Mouse (Mus musculus) stomach, embryonic 16.5 days (tissue): ENCODE data around the gene Rab11b. TPM values are rescaled to one million over a fixed set of nuclear protein-coding genes. Genes with fewer than 3 reads are reported as not detected.
A peak's percentile ranks its signal among the peaks of the same experiment; 100 is the strongest.

Experiments used
- ATAC-seq: fragments of 200-750 bp; cut with Nextera tagmentation; 2 replicates; pipeline ENCODE4 v1.8.0; 2017; ENCODE audit warnings: moderate number of reproducible peaks, moderate TSS enrichment; ENCODE audit not compliant: insufficient read depth, low FRiP score
- H3K27ac ChIP-seq: fragments of 300-500 bp; sonication (generic); 2 replicates; pipeline ENCODE4 v1.5.1; 2014; ENCODE audit warnings: low read length
- H3K27me3 ChIP-seq: fragments of 300-500 bp; sonication (generic); 2 replicates; pipeline ENCODE4 v1.6.1; 2014; ENCODE audit warnings: low read length, control low read depth, mixed read lengths; ENCODE audit not compliant: control insufficient read depth, insufficient read depth
- H3K36me3 ChIP-seq: fragments of 300-500 bp; sonication (generic); 2 replicates; pipeline ENCODE4 v1.6.1; 2014; ENCODE audit warnings: low read length; ENCODE audit not compliant: control insufficient read depth, insufficient read depth
- H3K4me1 ChIP-seq: fragments of 300-500 bp; sonication (generic); 2 replicates; pipeline ENCODE4 v1.6.1; 2014; ENCODE audit warnings: low read length, control low read depth, mixed read lengths; ENCODE audit not compliant: control insufficient read depth, insufficient read depth
- H3K4me2 ChIP-seq: fragments of 300-500 bp; sonication (generic); 2 replicates; pipeline ENCODE4 v1.6.1; 2014; ENCODE audit warnings: low read depth, low read length, mixed read lengths
- H3K4me3 ChIP-seq: fragments of 300-500 bp; sonication (generic); replicated peaks from 2 replicates; pipeline ENCODE4 v1.5.1; 2014; ENCODE audit warnings: mild to moderate bottlenecking, low read length
- H3K9ac ChIP-seq: fragments of 300-500 bp; sonication (generic); 2 replicates; pipeline ENCODE4 v1.6.1; 2014; ENCODE audit warnings: low read length
- H3K9me3 ChIP-seq: fragments of 300-500 bp; sonication (generic); replicated peaks from 2 replicates; pipeline ENCODE4 v1.6.1; 2016; ENCODE audit warnings: low read length, control low read depth; ENCODE audit not compliant: control insufficient read depth
- WGBS: fragments of 180-500 bp; shearing (Covaris S2); extraction: QIAGEN DNeasy Blood & Tissue Kit; methylation state at CpG from one replicate; pipeline ENCODE4 v1.1.7; 2014; 5-methylcytosine and 5-hydroxymethylcytosine counted together
- polyA plus RNA-seq: library from polyadenylated mRNA; unstranded; fragments of >200 nt; fragmentation: Nextera tagmentation; extraction: Ambion mirVana; gene quantifications from 2 replicates; pipeline ENCODE4 v1.2.1, GENCODE M21; 2015

Gene Rab11b
- polyA plus RNA-seq, 1 experiment from 2014 or later, result 212 TPM

GRCm38 (mm10) chr17:33713271-33713670 is 47.1 kb downstream of the Rab11b start:
- no peaks in the 10 kb centered on the region for H3K4me1 ChIP-seq
- H3K4me3 ChIP-seq, result no peak overlapping the region
- H3K27ac ChIP-seq, result no peak overlapping the region
- H3K36me3 ChIP-seq, result peaks cover 3% of the 10 kb centered on the region; the same call in 1 of the 2 replicates
- H3K9ac ChIP-seq, result no peak overlapping the region
- WGBS, result 68% methylated on average over 5 of the region's 5 CpGs
- H3K27me3 ChIP-seq, result no peaks in the 10 kb centered on the region
- H3K9me3 ChIP-seq, result no peaks in the 10 kb centered on the region
- ATAC-seq, result peak; percentile 68; the same call in 1 of the 2 replicates
- no peak overlapping the region for H3K4me2 ChIP-seq

- no peak for ATAC-seq
- WGBS, result 72% methylated on average over 3 of the region's 3 CpGs
- Histone ChIP-seq H3K9me3 (no peaks in the 10 kb centered on the region), H3K9ac (no peak overlapping the region), H3K4me2 (no peak overlapping the region), H3K36me3 (peaks cover 6% of the 10 kb centered on the region; the same call in 1 of the 2 replicates), H3K4me3 (no peak overlapping the region), H3K27ac (no peak overlapping the region), H3K27me3 (no peaks in the 10 kb centered on the region), H3K4me1 (no peaks in the 10 kb centered on the region)
Observed at GRCm38 (mm10) chr17:33709834-33710233, 50.5 kb downstream of the Rab11b start.

- 84% methylated on average over 9 of the region's 9 CpGs for WGBS
Observed at GRCm38 (mm10) chr17:33703091-33703490, 57.2 kb downstream of the Rab11b start.

GRCm38 (mm10) chr17:33702178-33702577 is 58.2 kb downstream of the Rab11b start:
- H3K9me3 ChIP-seq, result no peaks in the 10 kb centered on the region
- no peaks in the 10 kb centered on the region for H3K27me3 ChIP-seq
- H3K27ac ChIP-seq, result no peak overlapping the region
- ATAC-seq, result no peak
- H3K4me3 ChIP-seq, result no peak overlapping the region
- H3K4me1 ChIP-seq, result no peaks in the 10 kb centered on the region
- H3K9ac ChIP-seq, result no peak overlapping the region
- H3K36me3 ChIP-seq, result no peaks in the 10 kb centered on the region; the same call in 1 of the 2 replicates
- no peak overlapping the region for H3K4me2 ChIP-seq
- 74% methylated on average over 1 of the region's 1 CpGs for WGBS

More at GRCm38 (mm10) chr17:33703091-33703490, 57.2 kb downstream of the Rab11b start:
- no peak overlapping the region for H3K4me3 ChIP-seq
- H3K9me3 ChIP-seq, result no peaks in the 10 kb centered on the region
- no peak overlapping the region for H3K9ac ChIP-seq
- peaks cover 3% of the 10 kb centered on the region; the same call in 1 of the 2 replicates for H3K36me3 ChIP-seq
- no peaks in the 10 kb centered on the region for H3K4me1 ChIP-seq
- H3K4me2 ChIP-seq, result no peak overlapping the region
- no peaks in the 10 kb centered on the region for H3K27me3 ChIP-seq
- H3K27ac ChIP-seq, result no peak overlapping the region
- ATAC-seq, result no peak

GRCm38 (mm10) chr17:33695471-33695870 is 64.9 kb downstream of the Rab11b start:
- ATAC-seq, result no peak

More at GRCm38 (mm10) chr17:33695471-33695870, 64.9 kb downstream of the Rab11b start:
- WGBS, result 89% methylated on average over 1 of the region's 1 CpGs
- Histone ChIP-seq H3K36me3 (no peaks in the 10 kb centered on the region), H3K4me3 (no peak overlapping the region), H3K9ac (no peak overlapping the region), H3K27me3 (no peaks in the 10 kb centered on the region), H3K9me3 (no peaks in the 10 kb centered on the region), H3K4me1 (no peaks in the 10 kb centered on the region), H3K27ac (no peak overlapping the region), H3K4me2 (no peak overlapping the region)

Other genes starting within 250 kb of the Rab11b start
- gene Adamts10, start 236.3 kb downstream of the Rab11b start, polyA plus RNA-seq, result 61.5 and 68.0 TPM in 2 replicates
- 6.3 and 7.9 TPM in 2 replicates for gene Myo1f, start 204.8 kb downstream of the Rab11b start, polyA plus RNA-seq
- 32.7 and 45.7 TPM in 2 replicates for gene Zfp414, start 131.4 kb downstream of the Rab11b start, polyA plus RNA-seq
- 1.0 and 1.1 TPM in 2 replicates for gene Pram1, start 122.5 kb downstream of the Rab11b start, polyA plus RNA-seq
- gene Hnrnpm, start 73.7 kb downstream of the Rab11b start, polyA plus RNA-seq, result 281 and 295 TPM in 2 replicates
- gene March2, start 41.9 kb downstream of the Rab11b start, polyA plus RNA-seq, result 56.0 and 58.8 TPM in 2 replicates
- gene Angptl4, start 21.3 kb upstream of the Rab11b start, polyA plus RNA-seq, result 25.8 and 30.7 TPM in 2 replicates
- gene Kank3, start 50.0 kb upstream of the Rab11b start, polyA plus RNA-seq, result 24.8 and 29.0 TPM in 2 replicates
- 740 and 935 TPM in 2 replicates for gene Rps28, start 64.0 kb upstream of the Rab11b start, polyA plus RNA-seq
- gene Ndufa7, start 64.0 kb upstream of the Rab11b start, polyA plus RNA-seq, result 442 and 446 TPM in 2 replicates
- 52.0 and 54.0 TPM in 2 replicates for gene Cd320, start 82.6 kb upstream of the Rab11b start, polyA plus RNA-seq
- not detected in 2 replicates for gene Gm7029, start 113.3 kb upstream of the Rab11b start, polyA plus RNA-seq
- gene Kifc1, start 130.1 kb upstream of the Rab11b start, polyA plus RNA-seq, result 6.9 and 7.9 TPM in 2 replicates
- 0.39 and 0.40 TPM in 2 replicates for gene Platr17, start 144.6 kb upstream of the Rab11b start, polyA plus RNA-seq
- gene Daxx, start 148.9 kb upstream of the Rab11b start, polyA plus RNA-seq, result 40.9 and 44.4 TPM in 2 replicates
- gene Tapbp, start 155.4 kb upstream of the Rab11b start, polyA plus RNA-seq, result 58.4 and 68.7 TPM in 2 replicates
- 11.4 and 12.5 TPM in 2 replicates for gene Zbtb22, start 155.4 kb upstream of the Rab11b start, polyA plus RNA-seq
- gene Rgl2, start 169.0 kb upstream of the Rab11b start, polyA plus RNA-seq, result 43.9 and 44.7 TPM in 2 replicates
- 133 and 147 TPM in 2 replicates for gene Pfdn6, start 179.8 kb upstream of the Rab11b start, polyA plus RNA-seq
- 19.0 and 23.1 TPM in 2 replicates for gene Wdr46, start 180.1 kb upstream of the Rab11b start, polyA plus RNA-seq
- 8.6 and 9.0 TPM in 2 replicates for gene B3galt4, start 191.0 kb upstream of the Rab11b start, polyA plus RNA-seq
- gene Vps52, start 195.3 kb upstream of the Rab11b start, polyA plus RNA-seq, result 42.6 and 45.0 TPM in 2 replicates
- 1,606 and 1,631 TPM in 2 replicates for gene Rps18, start 195.5 kb upstream of the Rab11b start, polyA plus RNA-seq
- 107 and 140 TPM in 2 replicates for gene H2-K1, start 239.8 kb upstream of the Rab11b start, polyA plus RNA-seq